Mouse (Mus musculus) embryonic fibroblast, embryonic 13.5 days (primary cell): ENCODE measurements at regions not wholly inside any gene's neighbourhood (a gene's known extent, or its start where the extent isn't known, plus 50 kb on each side); places are given as distances from the start of the nearest gene placed in this dataset.

Experiments
- CTCF ChIP-seq: IDR thresholded peaks from 2 replicates; pipeline ENCODE4 v1.5.1; 2011; ENCODE audit warnings: mild to moderate bottlenecking, control low read depth, low read length, moderate library complexity, borderline replicate concordance; ENCODE audit not compliant: insufficient read depth
- POLR2A ChIP-seq: IDR thresholded peaks from 2 replicates; pipeline ENCODE4 v1.6.1; 2011; ENCODE audit warnings: low read depth, mild to moderate bottlenecking, control low read depth, low read length, moderate library complexity

- TF ChIP-seq POLR2A (no peak), CTCF (no peak)
These were observed 51.2 kb upstream of the Kdm7a start for GRCm38 (mm10) chr6:39257667-39258395.
